Mouse (Mus musculus): ENCODE measurements around the gene Ecsit. TPM values are rescaled to one million over a fixed set of nuclear protein-coding genes. Genes with fewer than 3 reads are reported as not detected.

Gene Ecsit
- total RNA-seq (2023): 29.4 TPM

GRCm38 (mm10) chr9:22085022-22085834 is at the start of gene Ecsit:
Gene Ecsit, minus strand, starts transcription at chr9:22085438.

GRCm38 (mm10) chr9:22116740-22117426 is 31.6 kb upstream of the Ecsit start, which contains the start of gene Elof1:
Gene Elof1, minus strand, starts transcription at chr9:22117172.

GRCm38 (mm10) chr9:22098993-22099696 is 13.9 kb upstream of the Ecsit start, which contains the start of gene Cnn1:
Gene Cnn1, plus strand, starts transcription at chr9:22099216.

GRCm38 (mm10) chr9:22070791-22071573 is 14.3 kb downstream of the Ecsit start, which contains the start of the genes Gm49318 and Zfp653:
Gene Gm49318, minus strand, starts transcription at chr9:22071259.
Gene Zfp653, minus strand, starts transcription at chr9:22071376.

GRCm38 (mm10) chr9:22051958-22052254 is 33.3 kb downstream of the Ecsit start, which contains the start of gene Elavl3:
Gene Elavl3, minus strand, starts transcription at chr9:22052023.

Other genes with a start within 250 kb of the Ecsit start
- gene Angptl8, start 249.9 kb downstream of the Ecsit start, total RNA-seq (2023): not detected
- 5.2 TPM for gene Dock6, start 232.8 kb downstream of the Ecsit start, total RNA-seq (2023)
- 19.6 TPM for gene Rab3d, start 167.2 kb downstream of the Ecsit start, total RNA-seq (2023)
- gene Ccdc159, start 158.0 kb downstream of the Ecsit start, total RNA-seq (2023): not detected
- not detected for gene Tmem205, start 157.9 kb downstream of the Ecsit start, total RNA-seq (2023)
- 1.0 TPM for gene Plppr2, start 148.4 kb downstream of the Ecsit start, total RNA-seq (2023)
- 7.9 TPM for gene Swsap1, start 129.7 kb downstream of the Ecsit start, total RNA-seq (2023)
- gene Epor, start 121.9 kb downstream of the Ecsit start, total RNA-seq (2023): 0.53 TPM
- gene Rgl3, start 96.0 kb downstream of the Ecsit start, total RNA-seq (2023): not detected
- not detected for gene Ccdc151, start 82.8 kb downstream of the Ecsit start, total RNA-seq (2023)
- 91.3 TPM for gene Prkcsh, start 82.6 kb downstream of the Ecsit start, total RNA-seq (2023)
- not detected for gene Elavl3, start 33.4 kb downstream of the Ecsit start, total RNA-seq (2023)
- not detected for gene Gm49318, start 14.2 kb downstream of the Ecsit start, total RNA-seq (2023)
- 28.7 TPM for gene Zfp653, start 14.1 kb downstream of the Ecsit start, total RNA-seq (2023)
- not detected for gene Cnn1, start 13.8 kb upstream of the Ecsit start, total RNA-seq (2023)
- gene Elof1, start 31.7 kb upstream of the Ecsit start, total RNA-seq (2023): 32.2 TPM
- gene Acp5, start 50.3 kb upstream of the Ecsit start, total RNA-seq (2023): 202 TPM
- gene Pigyl, start 71.4 kb upstream of the Ecsit start, total RNA-seq (2023): 19.9 TPM
- gene Zfp872, start 102.7 kb upstream of the Ecsit start, total RNA-seq (2023): not detected
- 36.4 TPM for gene Zfp809, start 140.3 kb upstream of the Ecsit start, total RNA-seq (2023)
- gene Zfp599, start 174.5 kb upstream of the Ecsit start, total RNA-seq (2023): 2.5 TPM
- 12.8 TPM for gene Zfp810, start 222.2 kb upstream of the Ecsit start, total RNA-seq (2023)

Data from CD4-positive naive resting alpha-beta T cell, adult 57 days (primary cell).